25 mouse cellular contexts compared by ENCODE assay signal in the genomic region with DNA sequence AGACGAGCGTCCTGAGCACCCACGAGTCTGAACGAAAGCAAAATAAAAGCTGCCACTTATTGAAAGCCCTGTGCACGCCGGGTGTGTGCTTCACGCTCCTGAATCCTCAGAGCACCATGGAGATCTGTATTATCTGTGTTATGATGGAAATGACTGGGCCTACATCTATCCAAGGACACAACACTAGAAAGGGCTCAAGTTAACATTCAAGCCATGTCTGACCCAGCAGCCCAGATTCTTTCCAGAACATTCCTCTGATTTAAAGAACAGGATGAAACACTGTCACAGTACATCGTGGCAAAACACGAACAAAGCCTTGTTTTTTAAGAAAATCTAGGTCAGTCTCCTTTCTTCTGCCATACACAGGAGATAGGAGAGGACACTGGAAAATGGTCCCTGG. TPM values are rescaled to one million over a fixed set of nuclear protein-coding genes. Genes with fewer than 3 reads are reported as not detected.
"Had no signal": no experiment of that assay in that cellular context is flagged by ENCODE, and none has a peak within 500 bp of the region (broad histone marks: within the 10 kb centered on the region; RNA-seq: fewer than 3 reads in every experiment).

No protein-coding gene starts in this region.

- H3K4me3 ChIP-seq: gastrocnemius, adult 2 months; heart, adult 2 months; heart, embryonic 13.5 days; heart, embryonic 15.5 days; hindbrain, embryonic 10.5 days; hindbrain, embryonic 13.5 days; hindbrain, embryonic 15.5 days; intestine, embryonic 15.5 days; kidney, embryonic 15.5 days; limb, embryonic 13.5 days; limb, embryonic 15.5 days; liver, embryonic 12.5 days had no signal

- DNase-seq: gastrocnemius, adult 2 months; gastrocnemius, postnatal 10 days; gastrocnemius, postnatal 25 days; heart, adult 2 months; heart, postnatal 4 days; kidney, adult 2 months; kidney, adult 9 months; kidney, postnatal 14 days; kidney, postnatal 36 days; layer of hippocampus, adult 9-11 months; layer of hippocampus, postnatal 36 days had no signal

- H3K27ac ChIP-seq: gastrocnemius, adult 2 months; heart, adult 2 months; heart, embryonic 13.5 days; heart, embryonic 15.5 days; hindbrain, embryonic 10.5 days; hindbrain, embryonic 13.5 days; hindbrain, embryonic 15.5 days; intestine, embryonic 15.5 days; kidney, embryonic 15.5 days; kidney, postnatal 0 days; limb, embryonic 13.5 days; limb, embryonic 15.5 days; liver, embryonic 12.5 days; liver, embryonic 14.5 days had no signal

RNA-seq across cellular contexts. Expression of a gene that starts 13.3 kb away (rescaled TPM):
- total RNA-seq: granulocyte monocyte progenitor cell, adult 5-6 weeks; liver, adult 2 months had no signal
